Mouse (Mus musculus): ENCODE results near the gene Kif21b.

- TF ChIP-seq FLI1 (IDR thresholded peaks at IDR 0.05; ENCODE audit: low read length) (no peak), GATA1 (IDR thresholded peaks at IDR 0.05; ENCODE audit: borderline replicate concordance, low read length) (no peak)
These were observed 44.0 kb downstream of the Kif21b start for GRCm38 (mm10) chr1:136175183-136175582.
